Mouse (Mus musculus) kidney, adult 2 months (tissue): ENCODE data around the gene Pcolce.

ENCODE experiments used
- CTCF ChIP-seq: fragments of 200-500 bp; conservative IDR thresholded peaks from 2 replicates; pipeline ENCODE4 v1.5.1; 2011; ENCODE audit warnings: low read depth, mild to moderate bottlenecking, control low read depth, low read length, moderate library complexity, mixed read lengths; ENCODE audit not compliant: insufficient read depth, insufficient read length
- POLR2A ChIP-seq: fragments of 200-500 bp; IDR thresholded peaks from one replicate; pipeline ENCODE4 v1.6.1; 2011; ENCODE audit warnings: low read depth, low read length, control low read depth

DNA sequence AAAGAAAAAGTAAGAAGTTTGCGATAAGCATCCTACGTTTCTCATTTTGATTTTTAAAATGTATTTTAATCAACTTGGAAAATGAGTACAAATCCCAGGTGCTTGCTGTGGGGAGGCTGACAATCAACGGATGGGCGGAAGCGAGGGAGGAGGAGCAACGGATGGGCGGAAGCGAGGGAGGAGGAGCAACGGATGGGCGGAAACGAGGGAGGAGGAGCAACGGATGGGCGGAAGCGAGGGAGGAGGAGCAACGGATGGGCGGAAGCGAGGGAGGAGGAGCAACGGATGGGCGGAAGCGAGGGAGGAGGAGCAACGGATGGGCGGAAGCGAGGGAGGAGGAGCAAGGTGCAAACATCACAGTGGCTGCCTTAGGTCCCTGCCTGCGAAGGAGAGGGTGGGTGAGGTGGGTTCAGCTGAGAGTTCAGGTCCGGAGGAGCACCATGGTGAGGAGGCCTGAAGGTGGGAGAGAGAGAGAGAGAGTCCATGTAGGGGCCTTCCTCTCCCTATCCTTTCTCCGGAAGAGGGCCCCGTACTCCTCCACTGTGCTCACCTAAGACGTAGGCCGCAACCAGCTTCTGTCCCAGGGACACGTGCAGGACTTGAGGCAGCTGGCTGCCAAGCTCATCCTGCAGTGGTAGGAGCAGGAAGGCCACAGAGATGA, 16.9 kb downstream of the Pcolce start:
- no peak for TF ChIP-seq CTCF
- TF ChIP-seq POLR2A, result no peak
